Mouse (Mus musculus): ENCODE measurements at regions not wholly inside any gene's neighbourhood (a gene's known extent, or its start where the extent isn't known, plus 50 kb on each side); places are given as distances from the start of the nearest gene placed in this dataset.

DNA sequence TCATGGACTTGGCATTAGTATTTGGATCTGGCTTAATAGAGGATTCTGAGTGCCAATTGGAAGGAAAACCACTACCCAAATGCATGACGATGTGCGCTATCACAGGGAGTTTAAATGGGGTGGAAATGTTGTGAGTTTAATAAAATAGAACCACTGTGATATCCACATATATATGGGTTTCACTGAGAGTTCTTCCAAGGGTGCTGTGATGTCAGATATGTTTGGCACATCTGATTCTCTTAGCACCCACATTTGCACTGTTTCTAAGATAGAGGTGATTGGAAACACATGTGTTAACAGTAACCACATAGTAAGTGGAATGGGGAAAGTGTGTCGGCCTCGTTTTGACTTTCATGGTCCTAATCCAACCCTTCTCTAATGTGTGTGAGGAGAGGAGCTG lies 189.7 kb upstream of the 1810046K07Rik start:
- no peak for DNase-seq (ENCODE audit: low read depth, low spot score)

DNA sequence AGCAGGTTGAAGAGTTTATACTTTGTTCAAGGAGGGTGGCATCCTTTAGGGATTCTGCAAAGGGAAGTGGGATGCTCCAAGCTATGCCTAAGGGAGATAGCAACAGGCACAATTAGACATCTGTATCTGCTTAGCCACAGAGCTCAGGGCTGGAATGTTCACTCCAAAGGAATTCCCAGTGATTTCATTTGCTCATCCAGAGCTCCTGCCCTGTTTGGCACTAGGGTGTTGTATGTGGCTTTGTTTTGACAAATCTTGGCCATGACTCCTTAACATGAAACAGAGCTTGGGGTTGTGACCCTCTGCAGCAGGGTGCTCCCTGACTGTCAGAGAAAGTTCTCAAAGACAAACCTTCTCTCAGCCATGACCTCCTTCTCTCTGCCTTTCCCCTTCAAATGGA lies 194.8 kb upstream of the 1810046K07Rik start:
- DNase-seq (ENCODE audit: low read depth, low spot score) = no peak

DNA sequence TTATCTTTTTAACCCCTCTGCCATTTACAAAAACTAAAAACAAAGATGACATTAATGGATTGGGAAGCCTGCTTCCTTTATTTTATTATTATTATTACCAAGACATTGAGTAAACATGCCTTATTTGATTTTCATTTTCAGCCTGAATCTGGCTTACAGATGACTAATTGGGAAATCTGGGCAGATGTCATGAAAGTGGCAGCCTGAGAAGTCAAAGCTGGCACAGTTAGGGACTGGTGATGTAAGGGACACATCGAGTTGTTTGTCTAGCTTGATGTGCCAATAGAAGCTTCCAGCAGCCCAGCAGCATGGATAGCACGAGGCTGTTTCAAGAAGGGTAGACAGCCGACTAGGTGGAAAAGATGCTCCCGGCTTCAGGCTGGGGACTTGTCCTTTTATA lies 197.2 kb upstream of the 1810046K07Rik start:
- no peak for DNase-seq (ENCODE audit: low read depth, low spot score)

DNA sequence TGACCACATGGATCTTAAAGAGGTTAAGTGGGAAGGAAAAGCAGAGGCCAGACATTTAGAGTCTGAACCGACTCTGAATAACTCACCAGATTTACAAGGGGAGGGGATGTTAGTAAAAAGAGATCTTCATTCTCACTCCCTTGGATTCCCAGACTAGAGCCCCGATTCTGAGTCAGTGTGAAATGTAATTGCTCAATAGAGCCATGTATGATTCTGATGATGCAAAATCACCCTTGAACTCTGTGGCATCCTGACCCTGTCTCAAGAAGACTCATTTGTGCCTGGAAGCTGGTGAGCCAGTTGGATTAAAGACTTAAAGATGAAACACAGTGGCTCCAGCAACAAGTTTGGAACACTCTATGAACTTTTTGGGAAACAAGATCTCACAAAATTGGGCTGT lies 210.2 kb upstream of the 1810046K07Rik start:
- no peak for DNase-seq (ENCODE audit: low read depth, low spot score)

DNA sequence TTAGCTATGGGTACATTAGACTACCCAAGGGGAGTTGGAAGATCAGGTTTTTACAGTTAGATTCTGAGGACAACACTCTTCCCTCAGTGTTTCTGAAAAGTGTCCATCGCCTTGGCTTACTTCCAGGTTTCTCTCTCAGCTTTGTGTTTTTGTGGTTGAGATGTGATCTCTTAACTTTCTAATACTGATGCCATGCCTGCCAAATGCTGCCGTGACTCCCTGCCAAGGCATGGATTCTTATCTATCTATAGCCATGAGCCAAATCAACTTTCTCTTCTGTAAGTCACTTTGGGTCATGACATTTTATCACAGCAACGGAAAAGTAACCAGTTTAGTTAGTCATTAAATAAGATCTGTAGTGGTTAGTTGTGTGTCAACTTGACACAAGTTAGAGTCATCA lies 213.2 kb upstream of the 1810046K07Rik start:
- no peak for DNase-seq (ENCODE audit: low read depth, low spot score)

DNA sequence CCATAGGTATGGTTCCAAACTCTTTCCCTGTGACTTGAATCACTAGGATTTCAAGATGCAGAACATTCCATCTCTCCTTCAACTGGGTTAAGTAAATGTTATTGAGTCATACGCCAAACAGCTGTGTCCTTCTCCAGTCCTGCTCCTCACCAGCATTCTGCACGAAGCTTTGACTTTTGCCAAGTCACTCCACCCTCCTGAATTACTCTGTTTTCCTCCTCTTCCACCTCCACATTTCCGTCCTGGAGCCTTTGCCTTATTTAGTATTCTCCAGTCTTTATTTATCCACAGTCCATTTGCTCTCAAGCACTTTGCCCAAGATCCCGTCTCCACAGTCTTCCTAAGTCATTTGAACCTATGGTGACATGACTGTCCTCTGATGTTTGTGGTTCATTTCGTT lies 193.1 kb upstream of the Arhgap20 start:
- no peak for DNase-seq (ENCODE audit: low read depth, low spot score)

DNA sequence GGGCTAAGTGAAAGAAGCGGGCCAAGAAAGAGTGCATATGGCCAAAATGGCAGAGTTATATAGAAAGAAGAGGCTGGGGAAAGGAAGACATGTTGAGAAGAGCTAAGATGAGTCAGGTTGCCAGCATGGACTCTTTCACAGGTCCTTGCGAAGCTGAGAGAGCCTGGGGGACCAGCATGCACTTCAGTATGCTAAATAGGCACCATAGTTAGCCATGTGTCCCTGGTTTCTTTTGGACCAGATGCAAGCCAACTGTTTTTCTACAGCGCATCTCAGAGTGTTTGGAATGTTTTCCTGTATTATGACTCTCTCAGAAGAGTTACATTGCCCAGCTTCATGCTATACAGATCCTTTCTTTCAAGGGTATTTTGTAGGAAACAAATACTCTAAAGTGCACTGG lies 183.5 kb upstream of the Arhgap20 start:
- no peak for DNase-seq (ENCODE audit: low read depth, low spot score)

DNA sequence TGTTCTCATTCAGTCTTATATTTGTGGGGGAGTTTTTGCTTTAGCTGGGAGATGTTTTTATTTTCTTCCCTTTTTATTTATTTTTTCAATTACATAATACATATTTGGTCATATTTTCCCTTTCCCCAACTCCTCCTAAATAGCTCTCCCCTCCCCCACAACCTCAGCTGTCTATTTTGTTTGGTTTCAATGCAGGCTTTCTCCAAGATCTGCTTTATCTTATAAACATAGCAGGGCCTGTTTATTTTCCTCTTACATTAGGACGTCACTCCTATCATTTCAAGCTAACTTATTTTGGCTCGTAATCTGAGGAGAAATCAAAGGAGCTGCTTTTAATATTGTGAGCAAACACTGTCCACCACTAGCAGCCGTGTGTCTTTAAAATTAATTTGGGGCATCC lies 171.4 kb upstream of the Arhgap20 start:
- no peak for DNase-seq (ENCODE audit: low read depth, low spot score)

DNA sequence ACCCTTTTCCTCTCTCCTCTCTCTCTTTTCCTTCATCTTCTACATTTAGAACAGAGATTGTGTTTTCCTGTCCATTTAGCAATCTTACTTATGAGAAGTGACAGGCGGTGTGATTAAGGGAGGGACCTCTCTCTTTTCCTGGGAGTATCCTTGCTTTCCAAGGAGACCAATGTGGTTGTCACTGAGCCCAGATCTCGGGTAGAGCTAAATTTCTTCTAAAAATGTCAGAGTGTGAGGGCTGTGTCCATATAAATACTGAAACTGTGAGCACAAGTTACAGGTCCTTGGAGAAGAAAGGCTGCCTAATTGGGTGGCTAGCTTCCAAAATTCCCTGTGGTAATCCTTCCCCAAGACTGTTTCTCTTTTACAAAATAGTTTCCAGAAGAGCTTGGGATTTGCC lies 166.4 kb upstream of the Arhgap20 start:
- DNase-seq (ENCODE audit: low read depth, low spot score) = no peak

DNA sequence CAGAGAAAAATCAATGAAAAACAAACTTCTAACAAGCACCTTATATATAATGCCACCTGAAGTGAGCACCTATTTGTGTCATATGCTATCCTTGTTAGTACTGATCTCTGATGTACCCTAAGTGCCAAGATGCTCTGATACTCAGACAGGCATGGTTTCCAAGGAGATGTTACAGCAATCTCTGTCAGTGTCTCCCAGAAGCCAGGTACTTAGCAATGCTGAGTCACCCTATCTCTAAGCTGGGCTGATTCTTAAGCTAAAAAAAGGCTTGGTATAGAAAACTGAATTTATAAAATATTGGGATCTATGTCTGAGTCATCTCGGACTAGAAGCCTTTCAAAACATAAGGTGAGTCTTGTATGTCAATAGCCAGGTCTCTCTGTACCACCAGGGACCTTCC lies 157.0 kb upstream of the Arhgap20 start:
- no peak for DNase-seq (ENCODE audit: low read depth, low spot score)

DNA sequence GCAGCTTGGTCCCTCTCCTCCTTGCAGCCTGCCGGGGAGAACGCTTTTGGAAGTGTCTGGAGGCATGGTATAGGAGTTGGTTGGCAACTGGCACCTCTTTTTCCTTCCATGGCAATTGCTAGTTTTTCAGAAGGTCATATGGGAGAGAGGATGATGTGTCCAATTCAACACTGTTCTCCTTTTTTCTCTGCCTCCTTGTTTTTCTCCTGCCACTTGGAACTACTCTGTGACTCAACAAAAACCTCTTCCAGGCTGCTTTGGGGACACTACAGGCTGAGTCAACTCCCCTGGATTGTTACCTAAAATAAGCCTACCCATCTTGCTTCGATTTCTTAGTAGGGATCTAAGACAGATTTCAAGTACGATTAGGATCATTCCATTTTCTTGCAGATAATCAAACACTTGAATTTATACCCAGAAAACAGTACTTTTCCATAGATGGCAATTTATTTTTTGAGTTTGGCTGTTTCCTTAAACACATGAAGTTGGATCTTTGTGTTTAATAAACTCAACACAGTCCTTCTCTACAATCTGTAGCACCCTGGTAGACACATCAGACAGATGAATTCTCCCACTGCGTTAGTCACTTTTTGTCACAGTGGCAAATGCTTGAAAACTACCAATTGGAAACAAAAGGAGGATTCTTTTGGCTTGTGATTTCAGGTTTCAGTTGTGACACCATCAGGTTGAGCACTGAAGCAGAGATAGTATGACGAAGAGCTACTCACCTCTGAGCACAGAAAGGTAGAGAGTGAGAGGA lies 156.3 kb upstream of the Arhgap20 start:
- no peak for DNase-seq (ENCODE audit: low read depth, low spot score)

DNA sequence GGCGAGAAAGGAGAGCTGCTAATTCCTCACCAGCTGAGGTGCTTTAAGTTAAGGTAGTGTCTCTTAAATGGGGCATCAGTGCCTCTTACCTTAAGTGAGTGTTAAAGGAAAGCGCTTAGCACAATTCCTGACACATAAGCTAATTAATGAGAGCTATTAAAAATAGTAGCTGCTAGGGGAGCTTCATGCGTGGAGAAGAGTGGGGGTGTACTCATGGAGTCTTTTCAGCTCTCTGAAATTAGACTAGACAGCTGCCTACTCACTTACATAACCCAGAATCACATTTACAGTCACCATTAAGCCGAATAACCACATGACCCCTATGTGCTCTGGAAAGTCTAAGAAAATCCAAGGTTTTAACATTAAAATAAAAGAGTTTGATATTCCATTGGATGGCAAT lies 139.0 kb upstream of the Arhgap20 start:
- DNase-seq (ENCODE audit: low read depth, low spot score) = no peak

DNA sequence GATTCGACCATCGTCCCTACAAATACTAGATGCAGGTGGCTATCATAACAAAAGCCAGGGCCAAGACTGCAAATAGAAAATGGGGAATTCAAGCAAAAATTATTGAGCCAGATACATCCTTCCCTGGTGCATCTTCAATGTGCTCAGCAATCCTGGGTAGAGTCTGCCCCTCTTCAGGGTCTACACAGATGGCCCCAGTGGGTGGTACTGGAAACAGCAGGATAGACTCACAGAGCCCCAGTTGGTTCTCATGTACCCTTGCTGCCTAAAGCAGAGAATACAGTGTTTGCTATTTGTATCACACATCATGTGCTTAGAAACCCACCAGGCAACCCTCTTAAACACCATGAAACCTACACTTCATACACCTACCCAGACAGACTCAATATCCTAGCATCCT lies 129.0 kb upstream of the Arhgap20 start:
- DNase-seq (ENCODE audit: low read depth, low spot score) = no peak

DNA sequence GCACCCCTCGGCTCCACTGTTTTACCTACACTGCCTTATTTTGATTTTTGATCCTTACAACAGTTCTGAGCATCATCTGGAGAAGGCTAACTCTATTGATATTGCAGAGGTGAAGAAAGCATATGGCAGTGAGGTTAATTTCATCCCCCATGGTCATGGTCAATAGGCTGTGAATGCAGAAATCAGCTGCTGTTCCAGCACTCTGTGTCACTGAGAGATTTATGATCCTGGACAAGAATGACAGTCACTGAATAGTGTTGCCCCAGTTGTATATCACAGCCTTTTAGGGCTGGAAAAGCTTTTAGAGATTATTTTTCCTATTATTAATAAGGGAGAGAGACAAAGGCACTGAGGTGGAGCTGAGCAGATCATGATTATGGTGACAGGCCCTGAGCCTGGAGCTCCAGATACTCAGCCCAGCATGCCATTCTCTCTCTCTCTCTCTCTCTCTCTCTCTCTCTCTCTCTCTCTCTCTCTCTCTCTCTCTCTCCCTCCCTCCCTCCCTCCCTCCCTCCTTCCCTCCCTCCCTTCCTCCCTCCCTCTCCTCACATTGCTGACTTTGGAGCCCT lies 128.5 kb upstream of the Arhgap20 start:
- no peak for DNase-seq (ENCODE audit: low read depth, low spot score)

DNA sequence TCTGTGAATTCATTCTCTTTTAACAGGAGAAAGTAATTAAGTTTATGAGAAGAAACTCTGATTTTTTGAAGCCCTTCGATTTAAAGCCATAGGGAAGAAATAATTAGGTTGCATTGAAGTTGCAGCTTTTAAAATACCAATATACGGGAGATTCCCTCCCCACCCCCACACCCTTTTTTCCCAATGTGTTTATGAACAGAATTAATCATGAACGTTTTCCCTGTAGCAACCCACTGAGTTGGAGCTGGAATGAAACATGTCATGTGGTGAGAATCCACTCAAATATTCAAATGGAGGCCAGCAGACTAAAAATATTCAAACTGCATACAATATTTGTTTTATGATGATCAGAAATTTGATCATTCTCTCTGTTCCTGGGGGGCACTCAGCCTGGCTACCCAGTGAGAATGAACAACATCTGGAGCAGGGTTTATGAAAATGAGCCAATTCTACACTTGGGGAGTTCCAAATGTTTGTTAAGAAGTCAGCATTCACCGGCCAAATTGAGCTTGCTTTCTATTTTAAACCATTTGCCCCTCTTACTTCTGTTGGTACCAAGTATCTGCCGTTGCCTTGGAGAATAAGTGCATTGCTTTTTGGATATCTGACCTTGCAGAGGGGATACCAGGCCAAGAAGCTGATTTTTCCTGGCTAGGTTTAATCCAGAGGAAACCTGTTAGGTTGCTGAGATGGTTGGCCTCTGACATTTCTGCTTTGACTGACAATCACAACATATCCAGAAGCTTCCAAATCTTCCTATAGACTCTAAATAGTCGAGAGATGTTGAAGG lies 127.8 kb upstream of the Arhgap20 start:
- no peak for DNase-seq (ENCODE audit: low read depth, low spot score)

DNA sequence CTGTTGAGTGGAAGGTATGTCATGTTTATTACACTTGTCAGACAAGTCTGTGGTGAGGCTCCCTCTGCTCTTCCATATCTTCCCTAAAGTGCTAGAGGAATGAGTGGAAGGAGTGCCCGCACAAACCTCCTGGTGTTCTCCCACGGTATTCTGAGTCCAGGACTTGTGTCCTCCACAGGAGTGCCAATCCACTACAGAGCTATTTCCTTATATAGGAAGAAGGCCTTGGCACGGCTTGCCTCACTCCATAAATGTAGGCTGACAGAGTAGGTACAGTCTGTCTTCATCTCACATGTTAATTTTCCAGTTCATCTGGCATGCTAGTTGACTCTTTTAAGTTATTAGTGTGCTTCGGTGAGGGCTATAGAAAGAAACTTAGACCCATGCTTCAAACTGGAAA lies 123.4 kb upstream of the Arhgap20 start:
- no peak for DNase-seq (ENCODE audit: low read depth, low spot score)

DNA sequence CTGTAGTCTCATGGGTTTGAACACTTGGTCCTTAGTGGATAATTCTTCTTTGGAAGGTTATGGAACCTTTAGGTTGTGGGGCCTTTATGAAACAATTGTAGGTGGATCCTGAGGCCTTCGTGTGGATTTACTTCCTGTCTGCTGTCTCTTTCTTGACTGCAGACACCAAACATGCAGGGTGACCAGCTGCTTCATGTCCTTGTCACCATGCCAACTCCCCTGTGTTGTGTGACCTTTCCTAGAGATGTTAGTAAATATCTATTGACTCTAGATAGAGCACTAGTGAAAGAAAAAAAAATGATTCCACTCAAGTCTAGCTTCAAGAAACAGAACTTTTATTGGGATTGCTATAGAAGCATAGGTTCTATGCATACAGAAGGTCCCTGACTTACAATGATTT lies 119.7 kb upstream of the Arhgap20 start:
- DNase-seq (ENCODE audit: low read depth, low spot score) = no peak

DNA sequence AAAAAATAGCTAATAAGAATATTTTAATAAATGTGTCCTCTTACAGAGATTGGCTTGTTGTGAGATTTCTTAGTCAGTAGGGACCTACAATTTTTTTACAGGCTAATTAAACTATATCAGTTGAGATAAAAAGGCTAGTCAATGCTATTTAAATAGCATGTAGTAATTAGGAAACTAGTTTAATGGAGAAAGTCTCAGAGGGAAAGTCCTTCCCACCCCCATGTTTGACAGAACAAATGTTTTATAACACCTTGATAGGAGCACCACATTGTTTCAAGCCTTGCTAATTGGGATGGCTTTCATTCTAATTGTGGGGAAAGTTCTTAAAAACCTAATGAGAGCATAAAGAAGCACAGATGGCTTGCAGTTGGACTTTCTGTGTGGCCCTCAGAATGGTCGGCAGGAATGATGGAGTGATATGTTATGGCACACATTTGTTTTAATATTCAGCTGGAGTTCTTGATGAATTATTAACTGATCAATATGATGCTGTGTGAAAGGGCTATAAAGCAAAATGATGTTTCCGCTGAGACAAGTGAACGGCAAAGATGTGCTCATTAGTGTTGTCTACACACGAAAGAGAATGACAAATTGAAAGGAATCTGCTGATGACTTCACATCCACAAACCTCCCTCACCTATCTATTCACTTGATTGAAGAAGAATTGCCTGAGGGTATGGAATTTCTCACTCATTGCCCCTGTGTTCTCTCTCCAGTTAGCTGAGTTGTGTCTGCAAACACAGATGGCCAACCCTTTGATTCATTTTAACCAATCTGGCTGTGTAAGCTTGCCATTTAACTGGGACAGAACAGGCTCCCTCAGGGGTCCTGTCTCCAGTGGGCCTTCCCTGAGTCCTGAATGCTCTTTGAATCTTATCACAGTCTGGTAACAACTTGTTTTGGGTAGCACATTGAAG lies 111.5 kb upstream of the Arhgap20 start:
- no peak for DNase-seq (ENCODE audit: low read depth, low spot score)

DNA sequence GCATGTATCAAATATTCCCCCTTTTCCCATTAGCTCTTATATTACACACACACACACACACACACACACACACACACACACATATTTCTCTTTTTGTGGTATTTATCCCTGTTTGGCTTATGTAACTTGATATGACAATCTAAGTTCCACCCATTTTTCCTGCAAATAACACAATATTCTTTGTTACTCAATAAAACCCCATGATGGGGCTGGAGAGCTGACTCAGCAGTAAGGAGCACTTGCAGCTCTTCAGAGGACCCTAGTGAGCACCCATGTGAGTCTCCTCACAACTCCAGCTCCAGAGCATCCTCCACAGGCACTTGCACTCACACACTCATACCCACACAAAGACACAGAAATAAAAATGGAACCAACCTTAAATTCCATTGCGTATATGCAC lies 110.5 kb upstream of the Arhgap20 start:
- DNase-seq (ENCODE audit: low read depth, low spot score) = no peak

DNA sequence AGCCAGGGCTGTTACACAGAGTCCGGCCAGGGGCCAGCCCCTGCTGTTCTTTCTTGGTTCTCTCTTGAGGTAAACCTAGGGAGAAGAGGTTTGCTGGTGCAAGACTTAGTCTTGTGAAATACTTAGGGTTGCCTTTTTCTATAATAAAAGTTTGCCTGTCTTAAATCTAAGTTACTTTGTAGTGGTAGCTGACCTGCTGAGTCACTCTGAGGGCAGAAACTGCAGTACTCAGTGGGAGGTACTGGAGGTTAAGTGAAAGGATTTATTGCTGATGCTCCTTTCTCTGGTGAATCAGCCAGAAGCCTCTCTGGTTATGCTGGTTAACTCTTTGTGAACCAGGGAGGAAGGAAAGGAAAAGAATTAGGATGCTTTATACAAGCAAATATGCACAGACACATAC lies 107.3 kb upstream of the Arhgap20 start:
- no peak for DNase-seq (ENCODE audit: low read depth, low spot score)

DNA sequence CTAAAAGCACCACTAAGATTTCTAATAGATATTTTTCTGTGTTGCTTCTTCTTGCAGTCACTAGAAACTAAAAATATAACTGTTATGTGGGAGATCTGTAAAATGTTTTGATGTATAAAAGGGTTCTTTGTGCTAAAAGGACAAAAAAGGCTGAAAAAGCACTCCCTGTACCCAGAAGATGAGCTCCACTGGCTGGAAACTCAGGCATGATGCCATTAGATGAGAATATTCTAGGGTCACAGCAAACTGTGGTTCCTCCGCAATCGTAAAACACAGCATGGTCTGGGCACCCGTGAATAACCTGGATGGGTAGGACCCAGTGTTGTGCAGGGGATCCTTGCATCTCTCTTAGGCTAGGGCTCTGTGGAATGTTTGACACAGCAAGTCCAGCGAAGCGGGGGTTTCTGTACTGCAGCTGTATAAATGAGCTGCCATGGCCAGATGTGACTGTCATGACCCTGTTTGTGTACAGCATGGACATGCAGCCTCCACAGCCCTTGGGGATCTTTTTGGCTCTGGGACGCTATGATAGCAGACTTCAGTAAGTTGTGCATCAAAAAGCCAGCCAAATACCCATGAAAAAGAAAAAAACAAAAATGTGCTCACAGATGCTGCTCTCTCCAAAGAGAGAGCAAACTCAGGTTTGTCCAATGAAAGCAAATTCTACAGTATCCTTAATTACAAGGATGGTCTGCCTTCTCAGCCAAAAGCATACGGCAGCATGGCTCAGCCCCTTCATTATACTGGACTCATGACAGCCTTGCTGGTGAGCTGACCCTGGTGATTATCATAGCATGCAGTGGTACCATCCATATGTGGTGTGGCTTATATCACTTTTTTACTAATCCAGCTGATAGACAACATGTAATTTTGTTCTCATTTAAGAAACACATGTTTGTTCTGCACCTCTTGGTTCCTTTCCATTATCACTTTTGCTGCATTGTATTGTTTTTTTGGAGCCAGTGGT lies 103.9 kb upstream of the Arhgap20 start:
- DNase-seq (ENCODE audit: low read depth, low spot score) = no peak
